Mouse (Mus musculus): ENCODE results near the gene Kcnk3.

The Kcnk3 gene

GRCm38 (mm10) chr5:30670091-30670490 lies 82.1 kb downstream of the Kcnk3 start:
- DNase-seq (ENCODE audit: low spot score in 2 of 2): no peak

GRCm38 (mm10) chr5:30674001-30674400 lies 86.0 kb downstream of the Kcnk3 start:
- DNase-seq (ENCODE audit: low spot score in 2 of 2): no peak
